Mouse (Mus musculus) embryonic facial prominence, embryonic 13.5 days (tissue): ENCODE results near the gene Thsd7b. TPM values are rescaled to one million over a fixed set of nuclear protein-coding genes. Genes with fewer than 3 reads are reported as not detected.

ENCODE experiments used
- ATAC-seq: fragments of 200-750 bp; cut with Nextera tagmentation; 2 replicates; pipeline ENCODE4 v1.8.0; 2017; ENCODE audit warnings: low read depth; ENCODE audit not compliant: insufficient number of reproducible peaks, insufficient read depth, low FRiP score, low TSS enrichment
- H3K27ac ChIP-seq: fragments of 300-500 bp; sonication (generic); 2 replicates; pipeline ENCODE4 v1.5.1; 2015; ENCODE audit warnings: moderate library complexity, mild to moderate bottlenecking, inconsistent platforms
- H3K27me3 ChIP-seq: fragments of 300-500 bp; sonication (generic); 2 replicates; pipeline ENCODE4 v1.6.1; 2015; ENCODE audit warnings: mild to moderate bottlenecking, inconsistent platforms
- H3K36me3 ChIP-seq: fragments of 300-500 bp; sonication (generic); 2 replicates; pipeline ENCODE4 v1.6.1; 2015; ENCODE audit warnings: mild to moderate bottlenecking, inconsistent platforms
- H3K4me1 ChIP-seq: fragments of 300-500 bp; sonication (generic); 2 replicates; pipeline ENCODE4 v1.6.1; 2015; ENCODE audit warnings: inconsistent platforms
- H3K4me2 ChIP-seq: fragments of 300-500 bp; sonication (generic); 2 replicates; pipeline ENCODE4 v1.6.1; 2015; ENCODE audit warnings: moderate library complexity, mild to moderate bottlenecking, inconsistent platforms
- H3K4me3 ChIP-seq: fragments of 300-500 bp; sonication (generic); 2 replicates; pipeline ENCODE4 v1.5.1; 2015; ENCODE audit warnings: mild to moderate bottlenecking, inconsistent platforms
- H3K9ac ChIP-seq: fragments of 300-500 bp; sonication (generic); 2 replicates; pipeline ENCODE4 v1.6.1; 2015; ENCODE audit warnings: mild to moderate bottlenecking, inconsistent platforms
- H3K9me3 ChIP-seq: fragments of 300-500 bp; sonication (generic); 2 replicates; pipeline ENCODE4 v1.6.1; 2016; ENCODE audit warnings: inconsistent platforms
- WGBS: fragments of 180-500 bp; shearing (Covaris S2); methylation state at CpG from one replicate; pipeline ENCODE4 v1.1.7; 2015; ENCODE audit warnings: mixed read lengths; 5-methylcytosine and 5-hydroxymethylcytosine counted together
- polyA plus RNA-seq: library from polyadenylated mRNA; unstranded; fragments of >200 nt; fragmentation: Nextera tagmentation; extraction: Ambion mirVana; gene quantifications from 2 replicates; pipeline ENCODE4 v1.2.1, GENCODE M21; 2015

The Thsd7b gene
- polyA plus RNA-seq, 1 experiment from 2014 or later = 3.5 TPM

- H3K4me1 ChIP-seq = no peaks in the 10 kb centered on the region
- H3K4me2 ChIP-seq = no peak overlapping the region
- H3K9ac ChIP-seq = no peak overlapping the region
- no peak for ATAC-seq
- no peak overlapping the region for H3K27ac ChIP-seq
- H3K9me3 ChIP-seq = no peaks in the 10 kb centered on the region
- no peak overlapping the region for H3K4me3 ChIP-seq
- no peaks in the 10 kb centered on the region for H3K36me3 ChIP-seq
- H3K27me3 ChIP-seq = no peaks in the 10 kb centered on the region
- WGBS = 77% methylated on average over 2 of the region's 2 CpGs
Measured at GRCm38 (mm10) chr1:129990821-129991220, 717.7 kb downstream of the Thsd7b start.

GRCm38 (mm10) chr1:130055012-130055411, 781.9 kb downstream of the Thsd7b start:
- Histone ChIP-seq H3K27me3 (no peaks in the 10 kb centered on the region), H3K27ac (no peak overlapping the region), H3K4me3 (no peak overlapping the region), H3K36me3 (no peaks in the 10 kb centered on the region), H3K9me3 (no peaks in the 10 kb centered on the region), H3K9ac (no peak overlapping the region), H3K4me2 (no peak overlapping the region), H3K4me1 (no peaks in the 10 kb centered on the region)
- ATAC-seq = no peak

GRCm38 (mm10) chr1:130062105-130062504, 789.0 kb downstream of the Thsd7b start:
- Histone ChIP-seq H3K27me3 (no peaks in the 10 kb centered on the region), H3K4me3 (no peak overlapping the region), H3K4me1 (no peaks in the 10 kb centered on the region), H3K36me3 (no peaks in the 10 kb centered on the region), H3K9me3 (no peaks in the 10 kb centered on the region), H3K27ac (no peak overlapping the region), H3K9ac (no peak overlapping the region), H3K4me2 (no peak overlapping the region)
- ATAC-seq = no peak

- WGBS = 76% methylated on average over 3 of the region's 3 CpGs
- H3K9me3 ChIP-seq = no peaks in the 10 kb centered on the region
- no peak for ATAC-seq
- H3K4me1 ChIP-seq = no peaks in the 10 kb centered on the region
- no peak overlapping the region for H3K4me2 ChIP-seq
- H3K4me3 ChIP-seq = no peak overlapping the region
- no peaks in the 10 kb centered on the region for H3K27me3 ChIP-seq
- no peak overlapping the region for H3K27ac ChIP-seq
- H3K9ac ChIP-seq = no peak overlapping the region
- H3K36me3 ChIP-seq = no peaks in the 10 kb centered on the region
Measured at GRCm38 (mm10) chr1:130066193-130066959, 793.3 kb downstream of the Thsd7b start.

- Histone ChIP-seq H3K27ac (no peak overlapping the region), H3K27me3 (no peaks in the 10 kb centered on the region), H3K36me3 (no peaks in the 10 kb centered on the region), H3K4me2 (no peak overlapping the region), H3K9ac (no peak overlapping the region), H3K4me3 (no peak overlapping the region), H3K9me3 (no peaks in the 10 kb centered on the region), H3K4me1 (no peaks in the 10 kb centered on the region)
- ATAC-seq = no peak
- 56% methylated on average over 2 of the region's 2 CpGs for WGBS
Measured at GRCm38 (mm10) chr1:130083788-130084187, 810.7 kb downstream of the Thsd7b start.

GRCm38 (mm10) chr1:130085207-130085606, 812.1 kb downstream of the Thsd7b start:
- H3K27me3 ChIP-seq = no peaks in the 10 kb centered on the region
- no peak overlapping the region for H3K4me3 ChIP-seq
- H3K9ac ChIP-seq = no peak overlapping the region
- H3K4me1 ChIP-seq = no peaks in the 10 kb centered on the region
- WGBS = 72% methylated on average over 3 of the region's 3 CpGs
- no peak for ATAC-seq
- no peak overlapping the region for H3K4me2 ChIP-seq
- H3K9me3 ChIP-seq = no peaks in the 10 kb centered on the region
- H3K36me3 ChIP-seq = no peaks in the 10 kb centered on the region
- no peak overlapping the region for H3K27ac ChIP-seq

GRCm38 (mm10) chr1:130085910-130086309, 812.8 kb downstream of the Thsd7b start:
- 69% methylated on average over 2 of the region's 2 CpGs for WGBS
- H3K9ac ChIP-seq = no peak overlapping the region
- no peak overlapping the region for H3K4me3 ChIP-seq
- no peaks in the 10 kb centered on the region for H3K4me1 ChIP-seq
- H3K9me3 ChIP-seq = no peaks in the 10 kb centered on the region
- no peak for ATAC-seq
- H3K4me2 ChIP-seq = no peak overlapping the region
- no peak overlapping the region for H3K27ac ChIP-seq
- H3K36me3 ChIP-seq = no peaks in the 10 kb centered on the region
- no peaks in the 10 kb centered on the region for H3K27me3 ChIP-seq

GRCm38 (mm10) chr1:130099227-130099626, 826.1 kb downstream of the Thsd7b start:
- Histone ChIP-seq H3K9ac (no peak overlapping the region), H3K27me3 (no peaks in the 10 kb centered on the region), H3K4me2 (no peak overlapping the region), H3K9me3 (no peaks in the 10 kb centered on the region), H3K4me3 (no peak overlapping the region), H3K4me1 (no peaks in the 10 kb centered on the region), H3K27ac (no peak overlapping the region), H3K36me3 (no peaks in the 10 kb centered on the region)
- no peak for ATAC-seq
- 88% methylated on average over 2 of the region's 2 CpGs for WGBS

GRCm38 (mm10) chr1:130112580-130113314, 839.6 kb downstream of the Thsd7b start:
- H3K27ac ChIP-seq = no peak overlapping the region
- H3K27me3 ChIP-seq = no peaks in the 10 kb centered on the region
- H3K4me3 ChIP-seq = no peak overlapping the region
- no peaks in the 10 kb centered on the region for H3K4me1 ChIP-seq
- H3K4me2 ChIP-seq = no peak overlapping the region
- no peak for ATAC-seq
- H3K9ac ChIP-seq = no peak overlapping the region
- 73% methylated on average over 1 of the region's 1 CpGs for WGBS
- H3K9me3 ChIP-seq = no peaks in the 10 kb centered on the region
- H3K36me3 ChIP-seq = no peaks in the 10 kb centered on the region

GRCm38 (mm10) chr1:130113549-130113948, 840.4 kb downstream of the Thsd7b start:
- Histone ChIP-seq H3K27ac (no peak overlapping the region), H3K9ac (no peak overlapping the region), H3K9me3 (no peaks in the 10 kb centered on the region), H3K27me3 (no peaks in the 10 kb centered on the region), H3K4me3 (no peak overlapping the region), H3K4me2 (no peak overlapping the region), H3K4me1 (no peaks in the 10 kb centered on the region), H3K36me3 (no peaks in the 10 kb centered on the region)
- no peak for ATAC-seq
- 88% methylated on average over 2 of the region's 2 CpGs for WGBS

GRCm38 (mm10) chr1:130130901-130131300, 857.8 kb downstream of the Thsd7b start:
- no peaks in the 10 kb centered on the region for H3K36me3 ChIP-seq
- no peak overlapping the region for H3K4me2 ChIP-seq
- ATAC-seq = no peak
- no peaks in the 10 kb centered on the region for H3K27me3 ChIP-seq
- no peaks in the 10 kb centered on the region for H3K9me3 ChIP-seq
- H3K27ac ChIP-seq = no peak overlapping the region
- no peak overlapping the region for H3K9ac ChIP-seq
- WGBS = 83% methylated on average over 3 of the region's 3 CpGs
- no peaks in the 10 kb centered on the region for H3K4me1 ChIP-seq
- H3K4me3 ChIP-seq = no peak overlapping the region

GRCm38 (mm10) chr1:130166187-130166586, 893.1 kb downstream of the Thsd7b start:
- no peak for ATAC-seq
- H3K9me3 ChIP-seq = no peaks in the 10 kb centered on the region
- no peaks in the 10 kb centered on the region for H3K36me3 ChIP-seq

More at GRCm38 (mm10) chr1:130166187-130166586, 893.1 kb downstream of the Thsd7b start:
- Histone ChIP-seq H3K27me3 (no peaks in the 10 kb centered on the region), H3K4me3 (no peak overlapping the region), H3K4me1 (no peaks in the 10 kb centered on the region), H3K9ac (no peak overlapping the region), H3K4me2 (no peak overlapping the region), H3K27ac (no peak overlapping the region)
